Mouse (Mus musculus) v-Abl transformed pro-B cells (cell line): ENCODE measurements around the gene Phf19.

Source experiments
- in situ Hi-C, 2 experiments: fragments of 400-800 bp; cut with MboI; formaldehyde crosslinking; loops; one replicate each; pipeline ENCODE4 v1.15.1; 2025; ENCODE audit not compliant: unreplicated experiment in 2 of 2

Phf19 gene

DNA sequence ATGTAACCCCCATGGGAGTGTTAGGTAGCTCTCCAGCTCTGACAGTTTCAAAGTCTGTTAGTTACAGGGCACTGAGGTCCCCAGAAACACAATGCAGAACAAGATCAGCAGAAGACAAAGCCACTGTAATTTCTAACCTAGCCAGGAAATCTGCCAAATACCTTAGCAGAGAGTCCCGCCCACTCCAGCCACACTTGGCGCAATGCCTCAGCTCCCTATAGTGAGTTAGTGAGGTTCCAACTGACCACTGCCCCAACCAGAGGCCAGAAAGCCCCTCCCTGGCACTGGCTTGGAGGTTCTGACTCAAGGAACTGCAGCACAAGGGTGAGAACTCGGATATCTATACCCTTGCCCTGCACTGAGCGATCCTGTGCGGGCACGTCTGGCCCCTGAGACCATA is 11.1 kb downstream of the Phf19 start:
- in situ Hi-C loops: loop anchor here (5.0 to 10.0 kb wide), 2 partner anchors 60 to 118 kb away; partner anchors contain the start of gene Traf1 (in 2 of the 2)

DNA sequence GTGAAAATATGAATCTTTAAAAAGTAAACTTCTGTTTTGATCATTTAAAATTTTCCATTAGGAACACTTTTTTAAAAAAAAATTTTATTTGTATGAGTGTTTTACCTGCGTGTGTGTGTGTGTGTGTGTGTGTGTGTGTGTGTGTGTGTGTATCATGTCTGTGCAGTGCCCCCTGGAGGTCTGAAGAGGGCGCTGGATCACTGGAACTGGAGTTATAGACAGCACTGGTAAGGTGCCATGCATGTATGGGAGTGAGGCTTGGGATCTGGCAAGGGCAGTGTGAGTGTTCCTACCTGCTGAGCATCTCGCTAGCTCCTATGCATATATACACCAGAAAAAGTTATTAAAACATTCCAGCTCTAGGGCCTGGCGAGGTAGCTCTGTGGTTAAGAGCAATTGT is 12.1 kb downstream of the Phf19 start:
- in situ Hi-C loops: loop anchor here (5.0 to 10.0 kb wide), 2 partner anchors 61 to 117 kb away; partner anchors contain the start of gene Traf1 (in 2 of the 2)

DNA sequence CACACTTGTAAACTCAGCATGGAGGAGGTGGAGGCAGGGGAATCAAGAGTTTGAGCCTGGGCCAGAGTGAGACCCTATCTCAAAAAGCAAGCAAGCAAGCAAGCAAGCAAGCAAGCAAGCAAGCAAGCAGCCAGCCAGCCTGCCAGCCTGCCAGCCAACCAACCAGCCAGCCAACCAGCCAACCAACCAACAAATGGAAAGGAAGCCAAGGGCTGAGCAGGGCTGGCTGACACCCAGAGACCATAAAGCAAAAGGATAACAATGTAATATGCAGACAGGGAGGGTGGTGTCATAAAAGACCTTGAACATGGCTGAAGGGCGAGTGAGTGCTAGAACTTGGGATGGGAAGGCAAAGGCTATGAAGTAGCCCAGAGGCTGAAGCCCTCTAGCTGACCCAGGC is 13.4 kb downstream of the Phf19 start:
- in situ Hi-C loops: loop anchor here (5.0 to 10.0 kb wide), 2 partner anchors 62 to 116 kb away; partner anchors contain the start of gene Traf1 (in 2 of the 2)

DNA sequence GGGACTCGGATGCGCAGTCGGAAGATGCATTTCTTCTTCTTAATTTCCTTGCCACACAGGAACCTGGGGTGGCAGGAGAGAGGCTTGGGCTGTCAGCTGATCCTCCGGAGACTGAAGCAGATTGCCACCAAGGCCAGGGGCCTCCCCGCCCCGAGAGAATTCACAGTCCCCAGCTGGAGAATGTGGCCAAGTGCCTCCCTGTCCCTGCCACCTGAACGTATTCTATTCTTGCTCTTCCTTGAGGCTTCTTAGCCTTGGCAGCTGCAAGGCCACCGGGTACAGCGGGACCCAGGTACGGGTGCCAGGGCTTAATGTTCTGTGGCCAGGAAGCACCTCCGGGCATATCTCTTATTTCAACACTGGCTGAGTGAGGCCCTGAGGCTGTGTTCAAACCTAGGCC is 14.1 kb downstream of the Phf19 start:
- in situ Hi-C loops: loop anchor here (5.0 to 10.0 kb wide), 2 partner anchors 63 to 115 kb away; partner anchors contain the start of gene Traf1 (in 2 of the 2)

DNA sequence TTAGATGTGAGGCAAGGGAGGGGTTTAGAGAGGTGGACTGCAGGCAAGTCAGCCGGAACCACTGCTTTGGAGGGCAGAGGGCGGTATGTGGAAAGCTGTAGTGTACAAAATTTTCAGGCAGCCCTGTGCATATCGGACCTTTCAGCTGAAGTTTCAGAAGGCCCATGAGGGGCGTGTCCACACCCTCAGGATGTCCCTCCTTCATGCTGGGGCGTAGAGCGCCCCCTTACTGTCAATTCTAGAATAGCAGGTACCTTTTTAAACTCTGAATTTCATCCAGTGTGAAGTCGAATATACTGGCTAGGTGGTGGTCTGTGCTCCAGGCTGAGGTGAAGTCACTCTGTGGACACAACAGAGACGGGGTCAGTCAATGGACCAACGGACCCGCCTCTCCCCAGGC is 16.0 kb downstream of the Phf19 start:
- in situ Hi-C loops: no loop called here

DNA sequence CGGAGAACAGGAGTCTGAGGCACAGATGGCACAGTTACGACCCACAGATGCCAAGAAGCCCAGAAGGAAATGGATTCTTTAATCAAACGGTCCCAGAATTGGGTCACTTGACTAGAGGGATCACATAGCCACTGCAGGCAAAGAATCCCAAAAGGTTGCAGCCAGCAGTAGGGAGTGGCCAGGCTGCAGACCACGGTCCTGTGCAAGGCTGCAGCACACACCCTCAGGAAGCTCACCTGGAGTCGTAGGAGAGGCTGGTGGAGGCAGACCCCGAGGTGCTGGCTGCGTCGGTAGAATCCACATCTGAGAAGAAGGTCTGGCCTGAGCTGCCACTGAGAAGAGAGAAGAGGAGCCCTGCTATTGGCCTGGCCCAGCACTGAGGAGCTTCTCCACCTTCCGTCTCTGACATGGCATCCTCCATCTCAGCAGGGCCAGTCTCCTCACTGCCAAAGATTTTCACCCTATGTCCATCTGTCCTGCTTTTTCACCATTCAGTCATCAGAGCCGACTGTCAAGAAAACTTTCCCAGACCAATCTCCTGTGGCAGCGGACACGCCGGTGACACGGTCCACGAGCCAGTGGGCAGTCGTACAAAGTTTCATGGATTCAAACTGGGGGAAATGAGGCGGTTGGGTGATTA is 16.9 kb downstream of the Phf19 start:
- in situ Hi-C loops: no loop called here

DNA sequence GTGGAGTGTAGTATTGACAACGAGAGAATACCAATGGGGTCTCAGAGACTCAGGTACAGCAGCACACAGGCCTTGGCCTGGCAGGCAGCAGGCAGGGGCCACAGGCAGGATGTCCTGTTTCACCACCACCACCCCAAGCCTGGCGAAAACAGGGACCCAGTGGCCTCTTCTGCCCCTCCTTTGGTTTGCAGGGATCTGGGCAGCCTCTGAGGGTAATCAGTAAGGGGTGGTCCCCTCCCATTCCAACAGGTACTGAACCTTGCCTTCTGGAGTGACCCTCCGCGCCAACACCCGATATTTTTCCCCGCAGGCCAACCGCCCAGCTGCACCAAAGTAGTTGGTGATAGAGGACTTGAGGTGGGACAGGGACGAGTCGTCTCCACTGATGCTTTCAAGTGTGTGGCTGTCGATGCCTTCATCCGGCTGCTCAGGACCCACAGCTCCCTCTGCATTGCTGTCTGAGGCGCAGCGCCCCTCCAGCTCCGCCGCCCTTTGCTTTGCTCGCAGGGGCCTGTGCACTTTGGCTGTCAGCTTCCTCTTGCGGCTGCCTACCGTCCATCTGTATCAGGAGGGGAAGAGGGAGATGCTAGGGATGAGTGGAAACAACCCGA is 18.2 kb downstream of the Phf19 start:
- in situ Hi-C loops: no loop called here

DNA sequence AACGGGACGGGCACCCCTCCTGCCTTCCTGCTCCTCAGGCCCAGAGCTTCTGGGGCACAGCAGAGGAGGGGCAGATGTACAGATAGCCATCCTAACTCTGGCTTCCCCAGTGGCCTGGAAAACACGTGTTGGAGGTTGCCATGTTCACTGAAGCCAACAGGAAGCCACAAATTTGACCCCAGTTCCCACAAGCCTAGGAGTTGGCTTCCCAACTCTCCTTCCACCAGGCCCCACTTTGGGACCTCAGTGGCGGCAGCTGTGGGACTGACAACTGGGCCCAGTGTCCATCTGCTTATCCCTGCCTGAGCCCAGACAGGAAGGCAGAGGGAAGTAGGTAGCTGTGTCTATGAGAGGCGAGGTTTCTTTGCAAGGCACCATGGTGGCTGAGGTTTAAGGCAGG is 19.9 kb downstream of the Phf19 start:
- in situ Hi-C loops: no loop called here

DNA sequence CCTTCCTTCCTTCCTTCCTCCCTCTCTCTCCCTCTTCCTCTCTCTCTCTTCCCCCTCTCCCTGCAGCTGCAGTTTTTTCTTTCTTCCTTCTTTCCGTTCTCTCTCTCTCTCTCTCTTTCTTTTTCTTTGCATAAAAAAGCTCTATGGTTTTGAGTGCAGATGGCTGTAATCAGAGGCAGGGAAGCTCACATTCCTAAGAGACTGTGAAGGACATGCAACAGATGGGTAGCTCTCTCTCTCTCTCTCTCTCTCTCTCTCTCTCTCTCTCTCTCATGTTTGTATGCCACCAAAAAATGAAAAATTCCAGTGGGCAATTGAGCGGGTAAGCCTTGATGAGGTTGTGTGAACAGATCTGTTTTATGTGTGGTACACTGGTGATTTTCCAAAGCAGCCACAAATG is 29.6 kb downstream of the Phf19 start:
- in situ Hi-C loops: no loop called here

DNA sequence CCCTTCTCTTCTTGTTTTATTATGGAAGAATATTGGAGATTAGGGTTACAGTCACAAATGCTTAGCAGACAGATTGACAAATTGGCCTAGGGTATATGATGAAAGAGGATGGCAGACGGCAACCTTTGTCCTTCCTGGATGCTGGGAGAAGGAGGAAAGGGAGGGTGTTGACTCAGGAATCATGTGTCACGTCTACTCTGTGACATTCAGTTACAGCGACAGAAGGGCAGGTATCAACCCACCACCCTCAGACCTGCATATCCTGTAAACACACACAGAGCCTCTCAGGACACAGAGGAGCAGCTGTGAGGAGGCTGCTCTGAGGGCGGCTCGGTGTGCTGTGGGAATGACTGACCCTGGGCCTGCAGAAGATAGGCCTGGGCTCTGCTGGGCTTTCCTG is 30.6 kb downstream of the Phf19 start:
- in situ Hi-C loops: no loop called here

DNA sequence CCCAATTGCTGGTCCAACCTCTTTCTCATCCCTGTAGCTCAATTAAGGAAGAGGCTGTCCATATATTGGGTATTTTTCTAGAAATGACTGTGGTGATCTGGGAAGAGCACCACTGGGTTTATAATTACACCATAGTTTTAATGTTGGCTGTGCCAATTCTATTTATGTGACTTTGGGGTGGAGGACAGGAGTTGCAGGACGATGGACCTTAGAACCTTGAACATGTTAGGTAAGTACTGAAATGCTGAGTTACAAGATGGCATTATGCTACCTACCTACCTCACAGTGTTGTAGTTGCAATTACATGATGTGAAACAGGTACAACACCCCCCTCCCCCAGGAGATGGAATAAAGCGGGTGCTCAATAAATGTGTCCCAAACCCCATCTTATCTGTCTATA is 31.1 kb downstream of the Phf19 start:
- in situ Hi-C loops: no loop called here

DNA sequence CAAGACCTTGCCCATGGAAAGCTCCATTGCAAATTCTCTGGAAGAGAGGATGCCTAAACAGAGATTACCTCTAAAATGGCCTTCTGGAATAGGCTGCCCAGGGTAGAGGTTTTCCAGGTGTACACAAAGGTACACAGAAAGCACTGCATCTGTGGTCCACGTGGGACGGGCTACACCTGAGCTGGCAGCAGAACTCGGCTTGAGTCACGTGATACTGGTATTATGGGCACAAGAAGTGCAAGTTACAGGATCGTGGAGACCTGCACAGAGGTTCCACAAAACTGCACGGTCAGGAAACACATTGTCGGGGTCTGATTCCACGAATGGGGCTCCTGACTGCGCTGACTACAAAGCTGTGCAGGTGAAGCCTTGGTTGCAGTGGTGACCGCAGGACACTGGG is 33.8 kb downstream of the Phf19 start:
- in situ Hi-C loops: no loop called here

DNA sequence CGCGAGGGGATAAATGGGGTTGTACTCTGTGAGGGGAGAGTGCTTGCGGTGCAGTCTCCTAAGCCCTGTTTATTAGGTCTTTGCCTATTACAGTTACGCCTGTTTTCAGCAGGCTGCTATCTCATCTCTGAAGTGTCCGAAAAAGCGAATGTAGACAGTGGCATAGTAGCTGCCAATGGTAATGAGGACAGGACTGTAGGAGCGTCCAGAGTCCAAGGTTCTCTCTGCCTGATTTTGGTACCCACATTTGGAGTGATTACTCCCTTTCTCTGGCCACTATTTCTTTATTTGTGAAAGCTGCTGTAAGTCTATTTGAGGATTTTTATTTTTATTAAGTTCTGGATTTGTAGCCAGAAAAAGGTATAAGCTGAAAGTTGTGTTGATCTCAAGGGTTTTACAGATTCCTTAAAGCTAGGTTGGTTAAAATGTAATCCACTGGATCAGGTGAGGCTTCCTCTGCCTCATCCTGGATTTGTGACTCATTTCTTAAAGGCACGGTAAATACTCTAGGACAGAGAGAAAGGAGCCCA is 38.9 kb downstream of the Phf19 start, which contains the start of gene Psmd5:
Psmd5 (minus strand) TSS at position 153 of the 530 bp plus-strand sequence.
- in situ Hi-C loops: loop anchor here (5.0 to 25.0 kb wide), 2 partner anchors 87 kb away; partner anchors contain the start of gene Traf1 (in 2 of the 2)

DNA sequence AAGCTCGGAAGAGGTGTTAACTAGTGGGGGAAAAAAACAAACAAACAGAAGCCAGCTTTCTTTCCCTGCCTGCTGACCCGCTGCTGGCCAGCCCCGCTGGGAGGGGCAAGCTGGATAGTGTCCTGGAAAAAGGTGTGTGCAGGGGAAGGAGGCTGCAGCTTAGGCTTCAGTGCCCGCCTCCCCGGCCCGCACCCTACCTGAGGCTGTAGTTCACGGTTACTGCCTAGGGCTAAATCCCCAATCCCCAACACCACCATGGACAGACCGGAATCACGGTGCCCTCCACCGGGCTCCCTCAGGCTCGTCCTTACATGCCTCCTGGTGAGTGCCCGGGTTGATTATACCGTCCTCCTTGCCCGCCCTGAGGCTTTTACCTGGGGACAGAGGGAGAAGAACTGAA is 39.6 kb downstream of the Phf19 start, which contains the start of gene Cutal:
Cutal (plus strand) TSS at position 126 of the 400 bp plus-strand sequence.
- in situ Hi-C loops: loop anchor here (5.0 to 25.0 kb wide), 2 partner anchors 88 kb away; partner anchors contain the start of gene Traf1 (in 2 of the 2)

DNA sequence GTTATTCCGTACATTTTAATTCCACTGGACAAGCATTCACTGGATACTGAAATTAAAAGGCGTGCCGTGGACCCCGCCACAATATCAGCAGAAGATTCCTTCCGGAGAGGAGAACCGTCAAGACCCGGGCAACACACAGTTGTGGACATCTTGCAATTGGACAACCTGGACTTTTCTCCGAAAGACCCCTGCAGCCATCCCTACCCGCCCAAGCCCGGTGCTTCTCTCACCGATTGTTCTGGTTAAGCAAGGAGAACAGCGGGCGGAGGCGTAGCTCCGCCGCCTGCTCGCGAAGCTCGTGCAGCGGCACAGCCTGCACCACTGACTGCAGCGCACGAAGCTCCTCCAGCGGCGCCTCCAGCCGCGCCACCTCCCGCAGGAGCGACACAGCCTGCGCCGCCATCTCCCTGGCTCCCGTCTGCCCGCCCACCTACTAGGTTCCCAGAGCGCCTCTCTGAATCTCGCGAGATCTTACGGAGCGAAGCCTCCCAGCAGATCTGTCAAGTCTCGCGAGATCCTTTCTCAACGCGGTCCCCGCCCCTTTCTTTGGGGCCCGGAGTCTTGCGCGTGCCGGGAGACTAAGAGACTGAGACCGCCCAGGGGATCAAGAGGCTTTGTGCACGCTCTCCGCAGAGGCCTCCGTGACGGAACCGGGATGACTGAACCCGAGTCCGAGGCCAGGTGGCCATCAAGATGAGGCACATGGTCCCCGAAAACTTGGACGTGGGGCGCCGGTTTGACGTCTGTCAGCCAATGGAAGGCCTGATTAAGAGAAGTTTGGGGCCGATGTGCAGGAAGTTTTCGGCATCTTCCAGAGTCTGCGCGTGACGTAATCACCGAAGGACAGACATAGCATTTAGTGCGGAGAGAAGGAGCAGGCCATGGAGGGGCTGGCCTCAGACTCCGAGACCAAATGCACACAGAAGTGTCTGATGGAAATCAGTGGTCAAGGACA is 43.0 kb downstream of the Phf19 start:
- in situ Hi-C loops: loop anchor here (5.0 to 25.0 kb wide), 2 partner anchors 92 kb away; partner anchors contain the start of gene Traf1 (in 2 of the 2)

DNA sequence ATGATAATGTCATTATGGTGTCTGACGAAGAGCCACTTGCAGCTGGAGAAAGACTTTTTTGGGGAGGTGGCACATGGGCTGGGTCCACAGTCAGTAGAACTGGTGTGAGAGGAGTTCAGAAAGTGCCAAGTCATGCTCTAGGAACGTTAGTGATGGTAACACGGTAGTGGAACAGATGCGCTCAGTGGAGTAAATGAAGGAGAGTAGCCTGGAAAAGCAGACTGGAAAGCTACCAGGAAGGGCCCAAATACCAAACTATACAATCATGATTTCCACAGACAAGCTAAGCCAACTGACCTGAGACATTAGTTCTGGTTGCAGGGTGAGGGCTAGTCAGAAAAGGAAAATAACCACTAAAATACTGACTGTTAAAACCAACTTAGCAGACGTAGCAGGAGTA is 44.1 kb downstream of the Phf19 start:
- in situ Hi-C loops: loop anchor here (5.0 to 25.0 kb wide), 2 partner anchors 93 kb away; partner anchors contain the start of gene Traf1 (in 2 of the 2)

DNA sequence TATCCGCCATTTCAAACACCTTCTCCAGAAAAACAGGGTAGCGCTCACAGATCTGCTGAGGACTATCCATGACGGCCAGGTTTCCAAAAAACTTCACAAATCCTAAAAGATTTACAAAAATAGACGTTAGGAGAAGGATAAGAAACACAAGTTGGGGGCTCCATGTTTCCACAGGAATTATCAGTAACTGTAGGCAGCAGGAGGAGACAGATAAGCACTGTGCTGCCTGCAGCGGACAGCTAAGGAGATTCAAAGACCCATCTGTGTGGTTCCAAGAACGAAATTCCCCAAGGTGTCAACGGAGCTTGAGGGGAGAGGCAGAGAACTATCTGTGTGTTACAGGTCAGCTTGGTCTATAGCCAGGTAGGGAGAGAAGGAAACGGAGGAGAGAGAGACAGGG is 56.1 kb downstream of the Phf19 start:
- in situ Hi-C loops: loop anchor here in 1 of 2 experiments (25.0 kb wide), 1 partner anchor 105 kb away; the partner anchor contains the start of gene Traf1

DNA sequence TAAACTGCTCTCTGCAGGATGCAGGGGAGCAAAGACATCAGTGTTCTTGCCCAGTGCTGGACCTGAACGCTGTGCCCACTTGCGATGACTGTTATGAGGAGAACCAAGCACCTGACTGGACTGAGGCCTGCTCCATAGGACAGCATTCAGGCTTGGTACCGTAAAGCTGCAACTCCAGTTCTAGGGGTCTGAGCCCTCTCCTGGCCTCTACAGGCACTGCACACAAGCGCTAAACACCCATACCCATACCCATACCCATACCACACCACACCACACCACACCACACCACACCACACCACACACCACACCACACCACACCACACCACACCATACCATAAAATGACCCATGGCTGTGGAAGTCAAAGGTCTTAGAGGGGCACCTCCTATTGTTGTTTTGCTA is 58.6 kb downstream of the Phf19 start:
- in situ Hi-C loops: loop anchor here in 1 of 2 experiments (25.0 kb wide), 1 partner anchor 107 kb away; the partner anchor contains the start of gene Traf1

DNA sequence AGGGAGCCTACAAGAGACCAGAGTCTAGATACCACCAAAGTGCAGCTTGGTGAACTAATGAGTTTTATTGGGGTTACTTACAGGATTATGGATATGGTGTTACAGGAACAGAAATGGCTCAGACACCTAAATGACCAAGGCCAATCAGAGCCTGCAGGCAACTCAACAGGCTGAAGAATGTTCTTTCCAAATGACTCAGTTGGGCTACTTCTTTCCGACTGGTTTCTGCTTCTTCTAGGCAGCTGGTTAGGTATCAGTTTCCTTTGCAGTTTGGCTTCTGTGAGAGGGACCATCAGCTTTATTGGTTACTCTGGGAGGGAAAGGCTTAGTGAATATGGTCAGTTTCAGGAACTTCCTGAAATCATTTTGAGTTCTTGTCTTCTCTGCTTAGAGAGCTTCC is 66.1 kb downstream of the Phf19 start:
- in situ Hi-C loops: loop anchor here in 1 of 2 experiments (10.0 kb wide), 1 partner anchor 127 kb away; no protein-coding TSS in a partner anchor
